Mouse (Mus musculus): ENCODE measurements at regions not wholly inside any gene's neighbourhood (a gene's known extent, or its start where the extent isn't known, plus 50 kb on each side); places are given as distances from the start of the nearest gene placed in this dataset.

- H3K4me1 ChIP-seq (ENCODE audit: control insufficient read depth, insufficient read depth, low read length), result no peaks in the 10 kb centered on the region
- no peak overlapping the region for H3K9ac ChIP-seq (ENCODE audit: low read depth, low read length)
- no peak overlapping the region for H3K27ac ChIP-seq (ENCODE audit: low read depth, low read length)
- no peak overlapping the region for H3K4me2 ChIP-seq (replicated peaks; ENCODE audit: low read depth, low read length)
- no peak overlapping the region for H3K4me3 ChIP-seq (ENCODE audit: low read length)
- no peaks in the 10 kb centered on the region for H3K36me3 ChIP-seq (ENCODE audit: control insufficient read depth, insufficient read depth, low read length)
- ATAC-seq (ENCODE audit: low FRiP score, low TSS enrichment), result no peak
- 79% methylated on average over 5 of the region's 5 CpGs for WGBS
- H3K9me3 ChIP-seq (ENCODE audit: control insufficient read depth, low read length), result no peaks in the 10 kb centered on the region
- H3K27me3 ChIP-seq (ENCODE audit: control insufficient read depth, insufficient read depth, low read length), result no peaks in the 10 kb centered on the region
Observed at GRCm38 (mm10) chr10:109607121-109607520, 596.3 kb upstream of the Syt1 start.

GRCm38 (mm10) chr10:109603241-109603640, 592.5 kb upstream of the Syt1 start:
- no peak overlapping the region for H3K9ac ChIP-seq (ENCODE audit: low read depth, low read length)
- WGBS, result 82% methylated on average over 3 of the region's 3 CpGs
- no peak for ATAC-seq (ENCODE audit: low FRiP score, low TSS enrichment)
- no peaks in the 10 kb centered on the region for H3K36me3 ChIP-seq (ENCODE audit: control insufficient read depth, insufficient read depth, low read length)
- no peaks in the 10 kb centered on the region for H3K27me3 ChIP-seq (ENCODE audit: control insufficient read depth, insufficient read depth, low read length)
- no peak overlapping the region for H3K4me2 ChIP-seq (replicated peaks; ENCODE audit: low read depth, low read length)
- H3K4me3 ChIP-seq (ENCODE audit: low read length), result no peak overlapping the region
- H3K9me3 ChIP-seq (ENCODE audit: control insufficient read depth, low read length), result no peaks in the 10 kb centered on the region
- no peaks in the 10 kb centered on the region for H3K4me1 ChIP-seq (ENCODE audit: control insufficient read depth, insufficient read depth, low read length)
- no peak overlapping the region for H3K27ac ChIP-seq (ENCODE audit: low read depth, low read length)

DNA sequence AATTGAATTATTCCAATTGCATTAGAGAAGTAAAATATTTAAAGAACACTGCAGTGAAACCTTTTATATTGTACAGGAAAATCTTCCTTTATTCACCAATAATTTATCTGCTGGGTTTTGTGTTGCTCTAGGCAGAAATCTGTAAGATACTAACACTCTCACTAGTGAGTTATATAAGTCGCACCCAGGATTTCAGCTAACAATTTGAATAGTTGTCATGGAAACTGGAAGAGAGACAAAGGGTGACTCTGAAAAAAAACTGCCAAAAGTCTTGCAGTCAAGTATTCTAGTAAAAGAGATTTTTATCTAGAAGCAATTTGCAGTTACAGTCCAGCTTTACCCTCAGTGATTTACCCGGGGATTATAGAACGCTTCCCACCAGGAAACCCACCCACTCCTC, 587.8 kb upstream of the Syt1 start:
- WGBS, result 81% methylated on average over 3 of the region's 3 CpGs
- H3K4me2 ChIP-seq (replicated peaks; ENCODE audit: low read depth, low read length), result no peak overlapping the region
- no peaks in the 10 kb centered on the region for H3K9me3 ChIP-seq (ENCODE audit: control insufficient read depth, low read length)
- no peak overlapping the region for H3K4me3 ChIP-seq (ENCODE audit: low read length)
- no peaks in the 10 kb centered on the region for H3K36me3 ChIP-seq (ENCODE audit: control insufficient read depth, insufficient read depth, low read length)
- no peaks in the 10 kb centered on the region for H3K27me3 ChIP-seq (ENCODE audit: control insufficient read depth, insufficient read depth, low read length)
- H3K9ac ChIP-seq (ENCODE audit: low read depth, low read length), result no peak overlapping the region
- H3K4me1 ChIP-seq (ENCODE audit: control insufficient read depth, insufficient read depth, low read length), result no peaks in the 10 kb centered on the region
- ATAC-seq (ENCODE audit: low FRiP score, low TSS enrichment), result no peak
- no peak overlapping the region for H3K27ac ChIP-seq (ENCODE audit: low read depth, low read length)

DNA sequence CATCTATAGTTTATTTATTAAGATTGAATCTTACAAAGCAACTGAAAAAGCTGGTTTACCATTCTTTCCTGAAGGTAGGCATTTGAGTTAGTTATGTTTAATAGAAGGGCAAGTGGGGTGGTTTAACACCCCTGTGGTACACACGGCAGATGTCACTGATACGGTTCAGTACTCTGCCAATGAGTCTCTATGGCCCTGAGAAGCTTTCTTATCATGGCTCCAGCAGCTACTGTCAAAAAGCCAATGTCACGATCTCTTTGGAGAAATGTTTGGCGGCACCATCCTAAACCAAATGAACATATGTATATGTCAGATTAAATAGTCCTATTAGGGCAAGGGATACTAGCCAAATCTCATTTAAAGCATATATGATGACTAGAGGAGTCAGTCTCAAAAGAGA, 562.4 kb upstream of the Syt1 start:
- 92% methylated on average over 4 of the region's 4 CpGs for WGBS
- no peaks in the 10 kb centered on the region for H3K9me3 ChIP-seq (ENCODE audit: control insufficient read depth, low read length)
- no peak overlapping the region for H3K9ac ChIP-seq (ENCODE audit: low read depth, low read length)
- H3K36me3 ChIP-seq (ENCODE audit: control insufficient read depth, insufficient read depth, low read length), result no peaks in the 10 kb centered on the region
- ATAC-seq (ENCODE audit: low FRiP score, low TSS enrichment), result no peak
- no peak overlapping the region for H3K27ac ChIP-seq (ENCODE audit: low read depth, low read length)
- H3K4me1 ChIP-seq (ENCODE audit: control insufficient read depth, insufficient read depth, low read length), result no peaks in the 10 kb centered on the region
- no peaks in the 10 kb centered on the region for H3K27me3 ChIP-seq (ENCODE audit: control insufficient read depth, insufficient read depth, low read length)
- no peak overlapping the region for H3K4me2 ChIP-seq (replicated peaks; ENCODE audit: low read depth, low read length)
- H3K4me3 ChIP-seq (ENCODE audit: low read length), result no peak overlapping the region

DNA sequence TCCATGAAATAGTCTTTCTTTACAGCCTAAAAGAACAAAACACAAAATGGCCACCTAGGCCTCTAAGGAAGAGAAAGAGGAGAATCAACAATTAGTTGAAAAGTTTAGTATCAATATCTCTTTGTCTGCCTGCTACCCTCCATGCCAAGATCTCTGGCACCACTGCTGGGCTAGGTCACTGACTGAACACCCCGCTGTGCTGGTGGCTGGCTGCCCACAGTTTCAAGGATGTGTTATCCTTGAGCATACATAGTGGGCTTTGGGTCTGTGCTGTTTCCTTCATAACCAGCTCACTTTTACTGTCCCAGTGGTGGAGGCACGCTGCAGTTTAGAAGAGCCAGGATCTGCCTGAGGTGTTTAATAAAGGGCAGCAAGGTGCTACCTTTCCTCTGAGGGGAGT, 559.0 kb upstream of the Syt1 start:
- H3K36me3 ChIP-seq (ENCODE audit: control insufficient read depth, insufficient read depth, low read length), result no peaks in the 10 kb centered on the region
- H3K9ac ChIP-seq (ENCODE audit: low read depth, low read length), result no peak overlapping the region
- H3K4me3 ChIP-seq (ENCODE audit: low read length), result no peak overlapping the region
- ATAC-seq (ENCODE audit: low FRiP score, low TSS enrichment), result no peak
- H3K27ac ChIP-seq (ENCODE audit: low read depth, low read length), result no peak overlapping the region
- no peaks in the 10 kb centered on the region for H3K27me3 ChIP-seq (ENCODE audit: control insufficient read depth, insufficient read depth, low read length)
- H3K4me2 ChIP-seq (replicated peaks; ENCODE audit: low read depth, low read length), result no peak overlapping the region
- H3K4me1 ChIP-seq (ENCODE audit: control insufficient read depth, insufficient read depth, low read length), result no peaks in the 10 kb centered on the region
- 91% methylated on average over 2 of the region's 2 CpGs for WGBS
- no peaks in the 10 kb centered on the region for H3K9me3 ChIP-seq (ENCODE audit: control insufficient read depth, low read length)

GRCm38 (mm10) chr10:109566675-109567074, 555.9 kb upstream of the Syt1 start:
- Histone ChIP-seq H3K36me3 (ENCODE audit: control insufficient read depth, insufficient read depth, low read length) (no peaks in the 10 kb centered on the region), H3K27ac (ENCODE audit: low read depth, low read length) (no peak overlapping the region), H3K27me3 (ENCODE audit: control insufficient read depth, insufficient read depth, low read length) (no peaks in the 10 kb centered on the region), H3K4me3 (ENCODE audit: low read length) (no peak overlapping the region), H3K9me3 (ENCODE audit: control insufficient read depth, low read length) (no peaks in the 10 kb centered on the region), H3K4me1 (ENCODE audit: control insufficient read depth, insufficient read depth, low read length) (no peaks in the 10 kb centered on the region), H3K9ac (ENCODE audit: low read depth, low read length) (no peak overlapping the region), H3K4me2 (replicated peaks; ENCODE audit: low read depth, low read length) (no peak overlapping the region)
- no peak for ATAC-seq (ENCODE audit: low FRiP score, low TSS enrichment)
- 84% methylated on average over 2 of the region's 2 CpGs for WGBS

- no peaks in the 10 kb centered on the region for H3K27me3 ChIP-seq (ENCODE audit: control insufficient read depth, insufficient read depth, low read length)
- no peak for ATAC-seq (ENCODE audit: low FRiP score, low TSS enrichment)
- H3K4me1 ChIP-seq (ENCODE audit: control insufficient read depth, insufficient read depth, low read length), result no peaks in the 10 kb centered on the region
- H3K36me3 ChIP-seq (ENCODE audit: control insufficient read depth, insufficient read depth, low read length), result no peaks in the 10 kb centered on the region
- H3K4me2 ChIP-seq (replicated peaks; ENCODE audit: low read depth, low read length), result no peak overlapping the region
- H3K9me3 ChIP-seq (ENCODE audit: control insufficient read depth, low read length), result no peaks in the 10 kb centered on the region
- 84% methylated on average over 2 of the region's 2 CpGs for WGBS
- no peak overlapping the region for H3K4me3 ChIP-seq (ENCODE audit: low read length)
- H3K9ac ChIP-seq (ENCODE audit: low read depth, low read length), result no peak overlapping the region
- no peak overlapping the region for H3K27ac ChIP-seq (ENCODE audit: low read depth, low read length)
Observed at GRCm38 (mm10) chr10:109561638-109562037, 550.9 kb upstream of the Syt1 start.

DNA sequence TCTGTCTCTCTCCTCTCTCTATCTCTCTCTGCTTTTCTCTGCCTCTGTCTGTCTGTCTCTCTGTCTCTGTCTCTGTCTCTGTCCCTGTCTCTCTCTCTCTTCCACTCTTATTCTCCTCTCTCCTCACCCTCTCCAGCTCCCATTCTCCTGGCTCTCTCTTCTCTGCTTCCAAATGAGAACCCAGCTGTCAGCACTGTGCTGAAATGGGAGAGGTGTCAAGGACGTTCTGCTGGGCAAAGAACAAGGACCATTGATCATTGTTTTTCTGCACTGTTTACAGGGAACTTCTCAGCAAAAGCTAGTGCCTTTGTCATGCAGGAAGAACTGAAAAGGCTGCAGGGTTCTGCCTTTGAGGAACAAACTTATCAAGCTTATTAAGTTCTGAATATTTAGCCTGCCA, 550.3 kb upstream of the Syt1 start:
- no peak overlapping the region for H3K4me3 ChIP-seq (ENCODE audit: low read length)
- no peaks in the 10 kb centered on the region for H3K27me3 ChIP-seq (ENCODE audit: control insufficient read depth, insufficient read depth, low read length)
- no peak overlapping the region for H3K27ac ChIP-seq (ENCODE audit: low read depth, low read length)
- no peaks in the 10 kb centered on the region for H3K9me3 ChIP-seq (ENCODE audit: control insufficient read depth, low read length)
- ATAC-seq (ENCODE audit: low FRiP score, low TSS enrichment), result no peak
- H3K4me2 ChIP-seq (replicated peaks; ENCODE audit: low read depth, low read length), result no peak overlapping the region
- no peak overlapping the region for H3K9ac ChIP-seq (ENCODE audit: low read depth, low read length)
- H3K36me3 ChIP-seq (ENCODE audit: control insufficient read depth, insufficient read depth, low read length), result no peaks in the 10 kb centered on the region
- no peaks in the 10 kb centered on the region for H3K4me1 ChIP-seq (ENCODE audit: control insufficient read depth, insufficient read depth, low read length)
- WGBS, result 12% methylated on average over 1 of the region's 1 CpGs

DNA sequence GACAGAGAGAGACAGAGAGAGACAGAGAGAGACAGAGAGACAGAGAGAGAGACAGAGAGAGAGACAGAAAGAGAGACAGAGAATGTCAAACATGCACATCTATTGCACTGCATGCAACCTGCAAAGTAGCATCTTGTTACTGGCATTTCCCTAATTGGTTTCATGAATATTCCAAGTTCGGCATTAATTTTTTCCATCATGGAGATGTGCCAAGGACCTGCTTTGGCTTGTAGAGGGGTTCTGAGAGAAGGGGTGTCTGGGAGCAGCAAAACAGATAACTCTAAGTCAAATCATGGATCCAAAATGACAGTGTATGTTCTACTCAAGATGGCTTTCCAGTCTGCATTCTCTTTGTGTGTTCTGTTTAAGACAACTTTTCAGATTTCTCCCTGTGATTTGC, 532.5 kb upstream of the Syt1 start:
- no peak overlapping the region for H3K27ac ChIP-seq (ENCODE audit: low read depth, low read length)
- H3K4me2 ChIP-seq (replicated peaks; ENCODE audit: low read depth, low read length), result no peak overlapping the region
- no peak overlapping the region for H3K9ac ChIP-seq (ENCODE audit: low read depth, low read length)
- no peaks in the 10 kb centered on the region for H3K9me3 ChIP-seq (ENCODE audit: control insufficient read depth, low read length)
- no peak for ATAC-seq (ENCODE audit: low FRiP score, low TSS enrichment)
- WGBS, result 94% methylated on average over 1 of the region's 1 CpGs
- no peaks in the 10 kb centered on the region for H3K36me3 ChIP-seq (ENCODE audit: control insufficient read depth, insufficient read depth, low read length)
- no peak overlapping the region for H3K4me3 ChIP-seq (ENCODE audit: low read length)
- no peaks in the 10 kb centered on the region for H3K4me1 ChIP-seq (ENCODE audit: control insufficient read depth, insufficient read depth, low read length)
- no peaks in the 10 kb centered on the region for H3K27me3 ChIP-seq (ENCODE audit: control insufficient read depth, insufficient read depth, low read length)

GRCm38 (mm10) chr10:109540229-109540628, 529.4 kb upstream of the Syt1 start:
- WGBS, result 84% methylated on average over 2 of the region's 2 CpGs

More at GRCm38 (mm10) chr10:109540229-109540628, 529.4 kb upstream of the Syt1 start:
- Histone ChIP-seq H3K36me3 (ENCODE audit: control insufficient read depth, insufficient read depth, low read length) (no peaks in the 10 kb centered on the region), H3K9me3 (ENCODE audit: control insufficient read depth, low read length) (no peaks in the 10 kb centered on the region), H3K4me3 (ENCODE audit: low read length) (no peak overlapping the region), H3K4me2 (replicated peaks; ENCODE audit: low read depth, low read length) (no peak overlapping the region), H3K4me1 (ENCODE audit: control insufficient read depth, insufficient read depth, low read length) (no peaks in the 10 kb centered on the region), H3K27me3 (ENCODE audit: control insufficient read depth, insufficient read depth, low read length) (no peaks in the 10 kb centered on the region), H3K9ac (ENCODE audit: low read depth, low read length) (no peak overlapping the region), H3K27ac (ENCODE audit: low read depth, low read length) (no peak overlapping the region)
- no peak for ATAC-seq (ENCODE audit: low FRiP score, low TSS enrichment)

Measured in kidney, embryonic 14.5 days (tissue).